Mouse (Mus musculus): Measurements from ENCODE around the gene Cyp2s1.

- TF ChIP-seq FLI1 (IDR thresholded peaks at IDR 0.05; ENCODE audit: low read length) (no peak), GATA1 (IDR thresholded peaks at IDR 0.05; ENCODE audit: borderline replicate concordance, low read length) (no peak)
Observed at GRCm38 (mm10) chr7:25753643-25754438, 62.9 kb downstream of the Cyp2s1 start.
